Mouse (Mus musculus): Measurements from ENCODE around the gene Cd8a. TPM values are rescaled to one million over a fixed set of nuclear protein-coding genes. Genes with fewer than 3 reads are reported as not detected.

The Cd8a gene
- polyA plus RNA-seq, 1 experiment from 2014 or later, result 1.6 TPM

DNA sequence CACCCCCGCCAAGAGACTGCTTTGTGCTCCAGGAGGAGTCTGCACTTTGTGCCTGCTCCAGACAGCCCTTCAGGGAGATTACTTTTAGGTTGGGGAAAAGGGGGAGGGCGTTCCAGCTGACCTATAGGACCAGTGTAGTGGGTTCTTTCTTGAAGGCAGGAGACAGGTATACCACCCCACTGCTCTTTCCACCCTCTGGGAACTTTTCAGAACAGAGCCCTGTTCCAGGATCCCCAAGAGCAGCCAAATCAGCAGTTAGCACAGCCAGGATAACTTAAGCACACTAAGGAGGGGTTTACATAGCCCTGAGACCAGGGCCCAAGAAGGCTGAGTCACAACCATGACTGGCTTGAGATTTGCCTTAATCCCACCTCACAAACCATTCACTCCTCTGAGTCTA, 1.7 kb downstream of the Cd8a start:
- TF ChIP-seq CTCF (IDR thresholded peaks at IDR 0.05; ENCODE audit: low read depth), result no peak
- H3K4me1 ChIP-seq (replicated peaks; ENCODE audit: insufficient read depth, low read length), result no peaks in the 10 kb centered on the region
- H3K9me3 ChIP-seq (replicated peaks; ENCODE audit: low read length), result no peaks in the 10 kb centered on the region
- H3K4me2 ChIP-seq (ENCODE audit: low read length), result no peak overlapping the region
- no peak overlapping the region for H3K9ac ChIP-seq (ENCODE audit: low read depth, low read length)
- no peak overlapping the region for H3K4me3 ChIP-seq (replicated peaks; ENCODE audit: low read depth, low read length)
- WGBS, result 79% methylated on average over 2 of the region's 2 CpGs
- H3K27ac ChIP-seq, result no peak overlapping the region
- no peaks in the 10 kb centered on the region for H3K36me3 ChIP-seq (ENCODE audit: insufficient read depth, low read length)
- no peak for ATAC-seq (replicated peaks; ENCODE audit: low FRiP score, low read depth)
- H3K27me3 ChIP-seq (ENCODE audit: insufficient read depth, low read length), result no peaks in the 10 kb centered on the region
- no peak for DNase-seq (ENCODE audit: low spot score)

DNA sequence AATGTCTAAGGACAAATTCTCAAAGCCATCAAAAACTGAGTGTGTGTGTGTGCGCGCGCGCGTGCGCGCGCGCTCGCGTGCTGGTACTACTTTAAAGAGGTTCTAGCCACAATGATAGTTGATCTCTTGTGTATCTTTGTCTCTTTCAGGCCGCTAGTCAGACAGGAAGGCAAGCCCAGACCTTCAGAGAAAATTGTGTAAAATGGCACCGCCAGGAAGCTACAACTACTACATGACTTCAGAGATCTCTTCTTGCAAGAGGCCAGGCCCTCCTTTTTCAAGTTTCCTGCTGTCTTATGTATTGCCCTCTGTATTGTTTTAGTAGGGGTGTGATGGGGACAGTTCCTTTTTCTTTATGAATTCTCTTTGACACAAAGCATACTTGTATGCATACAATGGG, 3.5 kb downstream of the Cd8a start:
- no peaks in the 10 kb centered on the region for H3K36me3 ChIP-seq (ENCODE audit: insufficient read depth, low read length)
- WGBS, result 97% methylated on average over 13 of the region's 13 CpGs
- no peak overlapping the region for H3K27ac ChIP-seq
- ATAC-seq (replicated peaks; ENCODE audit: low FRiP score, low read depth), result no peak
- H3K9me3 ChIP-seq (replicated peaks; ENCODE audit: low read length), result no peaks in the 10 kb centered on the region
- no peaks in the 10 kb centered on the region for H3K4me1 ChIP-seq (replicated peaks; ENCODE audit: insufficient read depth, low read length)
- H3K4me3 ChIP-seq (replicated peaks; ENCODE audit: low read depth, low read length), result no peak overlapping the region
- H3K27me3 ChIP-seq (ENCODE audit: insufficient read depth, low read length), result no peaks in the 10 kb centered on the region
- no peak overlapping the region for H3K9ac ChIP-seq (ENCODE audit: low read depth, low read length)
- H3K4me2 ChIP-seq (ENCODE audit: low read length), result no peak overlapping the region
- DNase-seq (ENCODE audit: low spot score), result no peak
- TF ChIP-seq CTCF (IDR thresholded peaks at IDR 0.05; ENCODE audit: low read depth), result no peak

- ATAC-seq (replicated peaks; ENCODE audit: low FRiP score, low read depth) (no peak), DNase-seq (ENCODE audit: low spot score) (no peak)
- no peak overlapping the region for H3K4me3 ChIP-seq (replicated peaks; ENCODE audit: low read depth, low read length)
- 93% methylated on average over 5 of the region's 5 CpGs for WGBS
- no peaks in the 10 kb centered on the region for H3K36me3 ChIP-seq (ENCODE audit: insufficient read depth, low read length)
- no peaks in the 10 kb centered on the region for H3K27me3 ChIP-seq (ENCODE audit: insufficient read depth, low read length)
- no peak overlapping the region for H3K27ac ChIP-seq
- H3K9ac ChIP-seq (ENCODE audit: low read depth, low read length), result no peak overlapping the region
- H3K4me1 ChIP-seq (replicated peaks; ENCODE audit: insufficient read depth, low read length), result no peaks in the 10 kb centered on the region
- H3K4me2 ChIP-seq (ENCODE audit: low read length), result no peak overlapping the region
- no peaks in the 10 kb centered on the region for H3K9me3 ChIP-seq (replicated peaks; ENCODE audit: low read length)
- no peak for TF ChIP-seq CTCF (IDR thresholded peaks at IDR 0.05; ENCODE audit: low read depth)
These were observed 8.4 kb downstream of the Cd8a start for GRCm38 (mm10) chr6:71381654-71382053.

GRCm38 (mm10) chr6:71390496-71390895, 17.3 kb downstream of the Cd8a start:
- no peak overlapping the region for H3K4me3 ChIP-seq (replicated peaks; ENCODE audit: low read depth, low read length)
- no peak overlapping the region for H3K9ac ChIP-seq (ENCODE audit: low read depth, low read length)
- no peak overlapping the region for H3K27ac ChIP-seq
- ATAC-seq (replicated peaks; ENCODE audit: low FRiP score, low read depth) (no peak), DNase-seq (ENCODE audit: low spot score) (no peak)
- 96% methylated on average over 2 of the region's 2 CpGs for WGBS
- H3K27me3 ChIP-seq (ENCODE audit: insufficient read depth, low read length), result no peaks in the 10 kb centered on the region
- no peaks in the 10 kb centered on the region for H3K4me1 ChIP-seq (replicated peaks; ENCODE audit: insufficient read depth, low read length)
- H3K36me3 ChIP-seq (ENCODE audit: insufficient read depth, low read length), result peaks cover 30% of the 10 kb centered on the region
- H3K9me3 ChIP-seq (replicated peaks; ENCODE audit: low read length), result no peaks in the 10 kb centered on the region
- H3K4me2 ChIP-seq (ENCODE audit: low read length), result no peak overlapping the region
- TF ChIP-seq CTCF (IDR thresholded peaks at IDR 0.05; ENCODE audit: low read depth), result no peak

- no peak for TF ChIP-seq CTCF (IDR thresholded peaks at IDR 0.05; ENCODE audit: low read depth)
- Histone ChIP-seq H3K36me3 (ENCODE audit: insufficient read depth, low read length) (peaks cover 32% of the 10 kb centered on the region), H3K4me1 (replicated peaks; ENCODE audit: insufficient read depth, low read length) (no peaks in the 10 kb centered on the region), H3K4me3 (replicated peaks; ENCODE audit: low read depth, low read length) (no peak overlapping the region), H3K27ac (no peak overlapping the region), H3K9me3 (replicated peaks; ENCODE audit: low read length) (no peaks in the 10 kb centered on the region), H3K27me3 (ENCODE audit: insufficient read depth, low read length) (no peaks in the 10 kb centered on the region), H3K9ac (ENCODE audit: low read depth, low read length) (no peak overlapping the region), H3K4me2 (ENCODE audit: low read length) (no peak overlapping the region)
- 95% methylated on average over 1 of the region's 1 CpGs for WGBS
- ATAC-seq (replicated peaks; ENCODE audit: low FRiP score, low read depth), result no peak
- no peak for DNase-seq (ENCODE audit: low spot score)
These were observed 22.8 kb downstream of the Cd8a start for GRCm38 (mm10) chr6:71396016-71396415.

DNA sequence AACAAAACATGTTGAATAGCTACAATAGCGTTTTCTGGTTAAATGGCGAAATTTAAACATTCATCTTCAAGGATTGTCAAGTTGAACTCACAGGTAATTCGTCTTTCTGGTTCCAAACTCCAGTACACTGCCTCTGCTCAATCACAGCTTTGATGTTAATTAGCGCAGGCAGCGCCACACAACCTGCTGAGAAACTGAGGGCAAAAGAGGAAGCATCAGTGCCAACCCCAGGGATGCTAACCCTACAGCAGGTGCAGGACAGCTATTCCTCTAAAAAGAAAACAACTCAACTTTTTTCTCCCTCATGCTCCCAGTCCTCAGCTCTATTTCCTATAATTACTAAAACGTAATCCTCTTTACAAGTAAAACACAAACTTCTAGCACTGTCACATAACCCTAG, 23.5 kb downstream of the Cd8a start:
- Histone ChIP-seq H3K27ac (no peak overlapping the region), H3K27me3 (ENCODE audit: insufficient read depth, low read length) (no peaks in the 10 kb centered on the region), H3K4me3 (replicated peaks; ENCODE audit: low read depth, low read length) (no peak overlapping the region), H3K4me1 (replicated peaks; ENCODE audit: insufficient read depth, low read length) (no peaks in the 10 kb centered on the region), H3K9ac (ENCODE audit: low read depth, low read length) (no peak overlapping the region), H3K4me2 (ENCODE audit: low read length) (no peak overlapping the region), H3K9me3 (replicated peaks; ENCODE audit: low read length) (no peaks in the 10 kb centered on the region), H3K36me3 (ENCODE audit: insufficient read depth, low read length) (peaks cover 30% of the 10 kb centered on the region)
- DNase-seq (ENCODE audit: low spot score) (no peak), ATAC-seq (replicated peaks; ENCODE audit: low FRiP score, low read depth) (no peak)
- 87% methylated on average over 6 of the region's 6 CpGs for WGBS
- TF ChIP-seq CTCF (IDR thresholded peaks at IDR 0.05; ENCODE audit: low read depth), result no peak
